Mouse (Mus musculus) neural tube, embryonic 11.5 days (tissue): ENCODE measurements at regions not wholly inside any gene's neighbourhood (a gene's known extent, or its start where the extent isn't known, plus 50 kb on each side); places are given as distances from the start of the nearest gene placed in this dataset.

Experiments used
- ATAC-seq: fragments of 200-750 bp; cut with Nextera tagmentation; 2 replicates; pipeline ENCODE4 v1.8.0; 2017; ENCODE audit warnings: moderate number of reproducible peaks, mild to moderate bottlenecking, moderate TSS enrichment, moderate library complexity; ENCODE audit not compliant: insufficient read depth, low FRiP score, low TSS enrichment
- DNase-seq: peaks from one replicate; pipeline ENCODE4 v3.0.0-alpha.2; 2015; ENCODE audit warnings: low spot score
- H3K27ac ChIP-seq: fragments of 300-500 bp; sonication (generic); 2 replicates; pipeline ENCODE4 v1.5.1; 2014; ENCODE audit warnings: low read depth, mild to moderate bottlenecking, low read length
- H3K27me3 ChIP-seq: fragments of 300-500 bp; sonication (generic); 2 replicates; pipeline ENCODE4 v1.6.1; 2014; ENCODE audit warnings: mild to moderate bottlenecking, low read length, mixed read lengths; ENCODE audit not compliant: control insufficient read depth, insufficient read depth
- H3K36me3 ChIP-seq: fragments of 300-500 bp; sonication (generic); 2 replicates; pipeline ENCODE4 v1.6.1; 2014; ENCODE audit warnings: mild to moderate bottlenecking, low read length, moderate library complexity, mixed read lengths; ENCODE audit not compliant: control insufficient read depth, insufficient read depth
- H3K4me1 ChIP-seq: fragments of 300-500 bp; sonication (generic); 2 replicates; pipeline ENCODE4 v1.6.1; 2014; ENCODE audit warnings: low read length, mixed read lengths; ENCODE audit not compliant: control insufficient read depth, insufficient read depth
- H3K4me2 ChIP-seq: fragments of 300-500 bp; sonication (generic); 2 replicates; pipeline ENCODE4 v1.6.1; 2014; ENCODE audit warnings: low read depth, mild to moderate bottlenecking, moderate library complexity
- H3K4me3 ChIP-seq: fragments of 300-500 bp; sonication (generic); 2 replicates; pipeline ENCODE4 v1.5.1; 2014; ENCODE audit warnings: low read depth, low read length
- H3K9ac ChIP-seq: fragments of 300-500 bp; sonication (generic); 2 replicates; pipeline ENCODE4 v1.6.1; 2014; ENCODE audit warnings: mild to moderate bottlenecking, low read length
- H3K9me3 ChIP-seq: fragments of 300-500 bp; sonication (generic); 2 replicates; pipeline ENCODE4 v1.6.1; 2016; ENCODE audit warnings: low read length; ENCODE audit not compliant: control insufficient read depth
- WGBS: fragments of 180-500 bp; shearing (Covaris S2); extraction: QIAGEN DNeasy Blood & Tissue Kit; methylation state at CpG from one replicate; pipeline ENCODE4 v1.1.7; 2014; 5-methylcytosine and 5-hydroxymethylcytosine counted together

DNA sequence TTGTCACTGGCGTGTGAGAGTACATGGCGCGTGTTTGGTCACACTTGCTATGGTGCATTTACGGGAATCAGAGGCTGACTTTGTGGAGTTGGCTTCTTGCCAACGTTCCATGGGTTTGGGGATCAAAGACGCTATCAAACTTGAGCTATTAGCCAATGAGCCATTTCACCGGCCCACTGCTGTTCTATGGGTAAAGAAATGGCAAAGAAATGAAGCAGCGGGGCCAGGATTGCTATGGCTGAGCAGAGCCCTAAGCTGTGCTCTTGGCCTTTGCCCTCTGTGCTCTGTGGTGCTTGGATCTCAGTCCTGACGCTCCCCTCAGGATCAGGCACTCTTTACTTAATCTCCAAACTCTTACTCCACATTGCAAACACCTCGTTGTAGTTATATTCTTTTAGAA, 291.3 kb downstream of the Foxo1 start:
- no peaks in the 10 kb centered on the region for H3K27me3 ChIP-seq
- no peaks in the 10 kb centered on the region for H3K4me1 ChIP-seq
- WGBS: 82% methylated on average over 10 of the region's 10 CpGs
- ATAC-seq (no peak), DNase-seq (peak; percentile 16)
- no peak overlapping the region for H3K4me2 ChIP-seq
- H3K27ac ChIP-seq: no peak overlapping the region
- no peaks in the 10 kb centered on the region for H3K9me3 ChIP-seq
- H3K9ac ChIP-seq: no peak overlapping the region
- H3K36me3 ChIP-seq: no peaks in the 10 kb centered on the region
- no peak overlapping the region for H3K4me3 ChIP-seq

DNA sequence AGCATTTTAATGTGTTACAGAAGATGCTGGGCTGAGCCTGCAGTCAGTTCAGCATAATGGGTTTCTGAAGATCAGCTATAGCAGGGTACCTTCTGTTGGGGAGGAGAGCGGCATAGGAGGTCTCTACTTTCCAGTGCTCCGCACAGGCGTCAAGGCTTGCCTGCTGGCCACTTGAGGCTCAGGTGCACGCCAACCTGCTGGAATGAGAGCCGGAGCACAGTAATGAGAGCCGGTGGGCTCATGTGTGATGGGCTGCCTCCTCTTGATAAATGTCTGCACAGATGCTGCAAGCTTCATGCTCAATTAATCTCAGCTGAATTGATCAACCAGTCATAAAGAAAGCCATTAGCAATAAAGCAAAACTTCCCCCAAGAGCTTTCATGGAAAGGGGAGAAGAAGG, 290.6 kb downstream of the Foxo1 start:
- ATAC-seq (peak; percentile 55; the same call in 1 of the 2 replicates), DNase-seq (peak; percentile 64)
- no peak overlapping the region for H3K9ac ChIP-seq
- H3K36me3 ChIP-seq: no peaks in the 10 kb centered on the region
- H3K27ac ChIP-seq: no peak overlapping the region
- no peaks in the 10 kb centered on the region for H3K4me1 ChIP-seq
- H3K9me3 ChIP-seq: no peaks in the 10 kb centered on the region
- H3K4me3 ChIP-seq: no peak overlapping the region
- WGBS: 60% methylated on average over 6 of the region's 6 CpGs
- no peak overlapping the region for H3K4me2 ChIP-seq
- no peaks in the 10 kb centered on the region for H3K27me3 ChIP-seq

DNA sequence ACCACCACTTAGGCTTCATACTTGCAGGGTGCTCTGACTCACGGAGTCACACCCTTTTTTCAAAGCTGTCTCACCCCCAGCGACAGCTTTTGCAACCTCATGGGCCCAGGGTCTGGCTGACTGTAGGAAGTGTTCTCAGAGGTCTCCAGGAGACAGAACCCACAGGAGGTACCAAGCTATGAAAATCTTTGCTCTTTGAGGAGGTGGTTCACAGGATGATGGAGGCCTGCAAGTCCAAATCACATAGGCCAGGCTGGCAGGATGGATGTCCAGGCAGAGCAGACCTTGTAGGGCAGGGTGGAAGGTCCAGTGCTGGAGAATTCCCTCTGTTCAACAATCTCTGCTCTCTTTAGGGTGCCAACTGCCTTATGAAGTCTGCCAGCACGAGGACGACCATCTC, 289.2 kb downstream of the Foxo1 start:
- Histone ChIP-seq H3K27me3 (no peaks in the 10 kb centered on the region), H3K4me2 (no peak overlapping the region), H3K9ac (no peak overlapping the region), H3K27ac (no peak overlapping the region), H3K4me3 (no peak overlapping the region), H3K36me3 (no peaks in the 10 kb centered on the region), H3K9me3 (no peaks in the 10 kb centered on the region), H3K4me1 (no peaks in the 10 kb centered on the region)
- DNase-seq (no peak), ATAC-seq (no peak)
- 88% methylated on average over 4 of the region's 4 CpGs for WGBS

DNA sequence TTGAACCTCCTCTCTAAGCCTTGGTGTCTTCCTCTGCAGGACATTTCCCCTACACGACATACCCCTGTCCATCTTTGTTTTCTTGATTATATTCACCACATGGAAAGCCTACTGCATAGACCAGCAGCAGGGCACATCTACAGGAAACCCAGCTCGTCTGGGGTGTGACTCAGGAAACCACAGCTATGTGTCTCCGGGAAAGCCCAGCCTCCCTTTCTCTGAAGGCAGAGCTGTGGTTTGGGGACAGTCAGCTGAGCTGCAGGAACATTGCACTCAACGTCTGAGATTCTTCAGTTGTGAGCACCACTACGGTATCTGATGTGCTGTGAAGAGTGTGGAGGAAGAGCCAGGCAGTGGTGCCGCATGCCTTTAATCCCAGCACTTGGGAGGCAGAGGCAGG, 286.9 kb downstream of the Foxo1 start:
- no peak overlapping the region for H3K4me2 ChIP-seq
- no peak overlapping the region for H3K9ac ChIP-seq
- DNase-seq (no peak), ATAC-seq (no peak)
- 84% methylated on average over 6 of the region's 6 CpGs for WGBS
- H3K36me3 ChIP-seq: no peaks in the 10 kb centered on the region
- H3K4me3 ChIP-seq: no peak overlapping the region
- H3K9me3 ChIP-seq: no peaks in the 10 kb centered on the region
- no peaks in the 10 kb centered on the region for H3K4me1 ChIP-seq
- no peaks in the 10 kb centered on the region for H3K27me3 ChIP-seq
- no peak overlapping the region for H3K27ac ChIP-seq

DNA sequence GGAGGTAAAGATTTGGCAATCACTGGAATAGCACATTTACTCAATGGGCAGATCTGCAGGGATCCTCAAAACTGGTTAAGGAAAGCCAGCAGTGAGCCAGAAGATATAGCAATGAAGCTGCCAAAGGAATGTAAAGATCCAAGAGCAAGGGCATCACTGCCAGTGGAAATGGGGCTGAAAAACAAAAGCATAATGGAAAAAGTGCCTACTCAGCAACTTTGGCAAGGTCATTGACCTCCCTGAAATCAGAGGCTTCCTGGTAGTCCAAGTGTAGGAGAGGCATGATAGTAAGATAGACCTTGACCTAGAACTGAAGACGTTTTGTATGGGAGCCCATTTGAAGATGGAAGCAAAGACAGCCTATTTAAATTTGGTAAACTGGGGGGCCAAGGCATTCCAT, 286.4 kb downstream of the Foxo1 start:
- ATAC-seq (no peak), DNase-seq (no peak)
- Histone ChIP-seq H3K4me1 (no peaks in the 10 kb centered on the region), H3K36me3 (no peaks in the 10 kb centered on the region), H3K4me2 (no peak overlapping the region), H3K9ac (no peak overlapping the region), H3K27me3 (no peaks in the 10 kb centered on the region), H3K27ac (no peak overlapping the region), H3K9me3 (no peaks in the 10 kb centered on the region), H3K4me3 (no peak overlapping the region)
- 81% methylated on average over 1 of the region's 1 CpGs for WGBS

DNA sequence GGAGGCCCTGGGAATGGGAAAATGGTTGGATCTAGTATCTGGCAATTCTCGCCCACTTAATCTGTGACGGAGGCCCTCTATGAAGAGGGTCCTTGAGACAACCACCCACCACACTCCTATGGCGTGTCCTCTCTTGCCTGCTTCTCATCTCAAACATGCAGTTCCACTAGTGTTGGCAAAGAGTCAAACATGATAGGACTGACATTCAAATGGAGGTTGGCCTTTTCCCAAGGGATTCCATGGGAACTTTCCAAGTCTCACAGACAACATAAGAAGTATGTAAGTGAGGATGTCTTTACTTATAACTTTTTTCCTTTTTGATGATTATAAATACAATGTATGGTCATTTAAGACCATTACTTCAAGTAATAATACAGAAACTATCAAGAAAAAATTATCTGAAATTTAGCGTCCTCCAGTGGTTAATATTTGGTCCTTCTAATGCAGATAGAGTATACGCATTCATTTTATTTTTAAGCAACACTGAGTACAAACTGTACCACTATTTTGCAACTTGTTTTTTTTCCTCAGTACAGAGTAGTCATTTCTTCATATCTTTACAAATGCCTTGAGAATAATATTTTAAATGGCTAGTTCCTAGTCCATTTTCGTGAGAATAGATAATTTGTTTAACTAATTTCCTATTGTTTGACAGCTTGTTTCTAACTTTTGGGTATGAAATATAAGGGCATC, 280.2 kb downstream of the Foxo1 start:
- no peak overlapping the region for H3K27ac ChIP-seq
- DNase-seq (no peak), ATAC-seq (no peak)
- 91% methylated on average over 6 of the region's 6 CpGs for WGBS
- H3K4me2 ChIP-seq: no peak overlapping the region
- no peaks in the 10 kb centered on the region for H3K36me3 ChIP-seq
- no peak overlapping the region for H3K4me3 ChIP-seq
- H3K9me3 ChIP-seq: no peaks in the 10 kb centered on the region
- H3K9ac ChIP-seq: no peak overlapping the region
- H3K4me1 ChIP-seq: no peaks in the 10 kb centered on the region
- no peaks in the 10 kb centered on the region for H3K27me3 ChIP-seq

DNA sequence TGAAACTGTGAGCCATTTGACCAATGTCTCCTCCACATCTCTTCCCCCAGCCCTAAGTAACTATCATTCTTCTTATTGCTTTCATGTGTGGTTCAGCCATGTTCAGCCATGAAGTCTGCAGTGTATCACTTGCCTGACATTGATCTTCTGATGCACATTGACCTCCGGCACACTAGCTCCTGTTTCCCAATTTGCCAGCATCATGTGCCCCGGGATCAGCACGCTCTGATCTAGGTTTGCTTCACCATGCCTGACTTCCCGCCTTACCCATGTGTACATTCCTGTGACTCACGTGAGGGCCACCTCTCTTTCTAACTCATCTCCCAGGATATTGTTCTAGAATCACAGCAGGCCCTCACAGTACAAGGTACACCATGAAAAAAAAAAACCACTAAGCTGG, 277.9 kb downstream of the Foxo1 start:
- Histone ChIP-seq H3K4me3 (no peak overlapping the region), H3K4me1 (no peaks in the 10 kb centered on the region), H3K27me3 (no peaks in the 10 kb centered on the region), H3K36me3 (no peaks in the 10 kb centered on the region), H3K9ac (no peak overlapping the region), H3K27ac (no peak overlapping the region), H3K9me3 (no peaks in the 10 kb centered on the region), H3K4me2 (no peak overlapping the region)
- 88% methylated on average over 5 of the region's 5 CpGs for WGBS
- DNase-seq: no peak
- ATAC-seq: no peak

DNA sequence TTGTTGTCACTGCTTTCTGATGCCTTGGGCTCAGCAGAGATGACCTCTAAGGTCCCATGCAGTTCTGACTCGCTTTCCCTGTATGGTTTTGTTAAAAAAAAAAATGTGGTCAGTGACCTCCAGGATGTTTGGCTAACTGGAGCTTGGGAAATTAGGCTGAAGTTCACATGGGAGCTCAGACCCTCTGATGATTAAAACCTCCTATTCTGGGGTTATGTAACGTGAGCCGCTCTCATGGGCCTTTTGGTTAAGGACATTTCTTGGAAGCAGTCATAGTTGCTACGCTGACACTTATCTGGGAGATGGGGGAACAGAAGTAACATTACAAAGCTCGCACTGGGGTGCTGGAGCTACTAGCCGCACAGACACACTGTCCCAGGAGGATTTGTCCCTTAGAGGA, 274.9 kb downstream of the Foxo1 start:
- 73% methylated on average over 6 of the region's 6 CpGs for WGBS
- Histone ChIP-seq H3K4me2 (no peak overlapping the region), H3K9me3 (no peaks in the 10 kb centered on the region), H3K36me3 (no peaks in the 10 kb centered on the region), H3K4me3 (no peak overlapping the region), H3K27ac (no peak overlapping the region), H3K27me3 (no peaks in the 10 kb centered on the region), H3K9ac (no peak overlapping the region), H3K4me1 (peaks cover 3% of the 10 kb centered on the region; the same call in 1 of the 2 replicates)
- ATAC-seq (no peak), DNase-seq (no peak)

DNA sequence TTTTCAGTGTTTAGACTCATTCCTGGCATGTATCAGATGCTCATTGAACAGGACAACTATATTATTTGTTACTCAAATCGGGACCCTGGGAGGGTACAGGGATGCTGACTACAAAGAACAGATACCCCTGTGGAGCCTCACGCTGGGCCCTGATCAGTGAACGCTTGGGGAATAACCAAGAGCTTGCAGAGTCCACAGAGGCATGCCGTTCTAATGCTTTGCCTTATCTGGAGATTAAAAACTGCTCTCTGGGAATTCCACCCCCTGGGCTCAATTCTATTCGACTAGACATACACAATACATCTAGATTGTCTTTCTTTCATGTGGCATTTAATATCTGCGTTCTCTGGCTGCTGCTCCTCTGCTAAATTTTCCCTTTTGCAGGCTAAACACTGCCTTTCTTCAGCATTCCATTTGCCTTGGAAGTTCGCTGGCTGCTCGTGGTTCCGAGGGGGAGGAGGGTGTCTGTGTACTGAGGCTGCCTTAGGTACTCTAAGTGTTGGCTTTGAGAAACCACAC, 272.8 kb downstream of the Foxo1 start:
- Histone ChIP-seq H3K9me3 (no peaks in the 10 kb centered on the region), H3K4me1 (peaks cover 3% of the 10 kb centered on the region; the same call in 1 of the 2 replicates), H3K9ac (no peak overlapping the region), H3K4me2 (no peak overlapping the region), H3K4me3 (no peak overlapping the region), H3K36me3 (no peaks in the 10 kb centered on the region), H3K27ac (no peak overlapping the region), H3K27me3 (no peaks in the 10 kb centered on the region)
- DNase-seq (no peak), ATAC-seq (no peak)
- 49% methylated on average over 9 of the region's 9 CpGs for WGBS
